Mouse (Mus musculus) lung, postnatal 36 days (tissue): ENCODE results near the gene Prr19.
A peak's percentile ranks its signal among the peaks of the same experiment; 100 is the strongest.
"Not testable (repeated sequence)": the region's sequence is repeated elsewhere in the genome, so short reads cannot be mapped to it uniquely, and the experiment has no call there.

ENCODE experiments used
- DNase-seq: peaks from one replicate; pipeline ENCODE4 v3.0.0; 2022; ENCODE audit warnings: mixed read lengths

Prr19 gene

GRCm38 (mm10) chr7:25301063-25301462, at the start of gene Prr19:
Gene Prr19, plus strand, starts transcription at chr7:25301411.
- DNase-seq = no peak

- DNase-seq = peak; percentile 23
Observed at GRCm38 (mm10) chr7:25251822-25252221, 49.4 kb upstream of the Prr19 start.

DNA sequence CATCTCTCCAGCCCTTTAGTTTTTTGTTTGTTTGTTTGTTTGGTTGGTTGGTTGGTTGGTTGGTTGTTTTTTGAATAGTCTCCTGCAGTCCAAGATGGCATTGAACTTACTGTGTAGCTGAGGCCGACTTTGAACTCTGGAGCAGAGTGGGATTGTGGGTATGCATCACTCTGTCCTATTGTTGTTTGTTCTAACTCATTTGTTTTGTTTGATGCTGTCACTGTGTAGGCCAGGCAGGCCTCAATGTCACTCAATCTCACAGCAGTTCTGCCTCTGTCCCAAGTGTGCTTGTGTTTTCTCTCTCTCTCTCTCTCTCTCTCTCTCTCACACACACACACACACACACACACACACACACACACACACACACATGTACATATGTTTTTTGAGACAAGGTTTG, 39.3 kb upstream of the Prr19 start:
- DNase-seq = no peak

DNA sequence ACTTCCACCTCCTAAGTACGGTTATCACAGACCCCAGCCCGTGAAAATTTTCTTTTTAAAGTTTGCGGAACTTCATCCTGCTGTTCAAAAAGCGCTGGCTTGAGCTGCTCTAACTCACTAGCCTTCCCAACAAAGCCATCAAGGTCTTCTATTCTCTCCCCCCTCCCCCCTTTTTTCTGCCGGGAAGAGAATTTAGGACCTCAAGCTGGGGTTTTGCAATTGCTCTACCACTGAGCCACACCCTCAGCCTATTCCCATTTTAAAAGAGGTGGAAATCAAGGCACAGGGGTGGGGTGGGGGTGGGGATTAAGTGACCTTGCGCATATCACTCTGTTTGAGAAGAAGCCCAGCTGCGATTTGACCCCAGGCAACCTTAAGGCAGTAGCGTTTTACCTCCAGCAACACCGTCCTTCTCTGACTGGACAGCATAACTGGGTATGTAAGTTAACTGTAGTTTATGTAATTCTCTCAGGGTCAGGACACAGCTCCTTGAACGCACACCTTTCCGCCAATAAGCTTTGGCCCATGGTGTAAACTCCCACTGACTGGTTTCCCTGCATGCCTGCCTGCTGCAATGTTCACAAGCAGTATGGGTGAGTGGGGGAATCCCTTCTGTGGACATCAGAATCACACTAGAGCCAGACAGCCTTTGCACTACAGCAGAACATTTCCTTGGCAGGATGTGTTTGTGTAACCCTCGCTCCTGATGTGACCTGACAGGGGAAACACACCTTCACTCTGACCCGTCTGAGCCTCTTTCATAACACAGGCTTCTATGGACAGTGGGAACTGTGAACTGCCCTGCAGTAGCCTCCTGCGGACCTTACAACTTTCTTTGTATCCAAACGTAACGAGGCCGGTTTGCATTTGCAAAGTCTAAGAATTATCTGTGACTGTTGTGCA, 37.0 kb upstream of the Prr19 start:
- no peak for DNase-seq

GRCm38 (mm10) chr7:25265743-25266142, 35.5 kb upstream of the Prr19 start:
- not testable (repeated sequence) for DNase-seq

GRCm38 (mm10) chr7:25266180-25266962, 34.8 kb upstream of the Prr19 start:
- DNase-seq = no peak

DNA sequence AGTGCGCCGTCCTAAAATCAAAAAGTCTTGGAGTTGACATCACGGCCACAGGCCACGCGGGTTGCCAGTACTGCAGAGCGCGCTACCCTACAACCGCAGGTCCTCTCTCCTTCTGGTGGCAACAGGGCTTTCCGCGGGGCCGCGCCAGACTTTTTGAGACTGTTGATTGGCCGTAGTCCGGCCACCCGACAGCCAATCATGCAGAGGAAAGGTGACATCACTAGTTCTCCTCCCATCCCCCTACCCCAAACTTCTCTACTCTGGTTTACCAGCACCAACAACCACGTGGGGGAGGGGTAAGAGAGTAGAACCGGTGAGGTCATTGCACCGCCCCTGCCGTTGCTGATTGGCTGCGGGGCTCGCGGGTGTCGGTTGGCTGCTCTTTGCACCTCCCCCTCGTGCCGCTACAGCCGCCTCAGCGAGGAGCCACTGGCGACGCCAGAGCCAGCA, 33.9 kb upstream of the Prr19 start, which contains the start of gene Cic:
Gene Cic, plus strand, starts transcription at position 404 of the 450 bp plus-strand sequence.
- DNase-seq = peak; percentile 100

- DNase-seq = peak; percentile 100
Observed at GRCm38 (mm10) chr7:25267751-25268463, 33.3 kb upstream of the Prr19 start.

GRCm38 (mm10) chr7:25268588-25268987, 32.6 kb upstream of the Prr19 start:
- DNase-seq = no peak

DNA sequence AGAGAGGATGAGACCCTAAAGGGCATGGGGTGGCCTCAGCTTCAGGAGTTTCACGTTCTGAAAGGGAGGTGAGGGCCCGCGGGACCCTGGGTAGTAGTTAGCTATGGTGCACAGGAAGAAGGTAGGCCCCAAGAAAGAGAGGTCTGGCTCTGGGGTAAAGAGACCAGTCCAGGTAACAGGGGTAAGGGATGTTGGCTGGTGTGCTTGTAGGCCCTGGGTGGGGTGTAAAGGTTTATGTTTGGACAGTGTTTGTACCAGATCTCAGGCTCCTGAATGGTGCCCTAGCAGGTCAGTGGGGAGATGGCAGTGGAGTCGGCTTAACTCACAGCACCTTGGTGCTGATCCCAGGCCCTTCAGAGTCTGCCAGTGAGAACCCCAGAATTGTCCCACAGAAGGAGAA, 32.2 kb upstream of the Prr19 start:
- DNase-seq = no peak

DNA sequence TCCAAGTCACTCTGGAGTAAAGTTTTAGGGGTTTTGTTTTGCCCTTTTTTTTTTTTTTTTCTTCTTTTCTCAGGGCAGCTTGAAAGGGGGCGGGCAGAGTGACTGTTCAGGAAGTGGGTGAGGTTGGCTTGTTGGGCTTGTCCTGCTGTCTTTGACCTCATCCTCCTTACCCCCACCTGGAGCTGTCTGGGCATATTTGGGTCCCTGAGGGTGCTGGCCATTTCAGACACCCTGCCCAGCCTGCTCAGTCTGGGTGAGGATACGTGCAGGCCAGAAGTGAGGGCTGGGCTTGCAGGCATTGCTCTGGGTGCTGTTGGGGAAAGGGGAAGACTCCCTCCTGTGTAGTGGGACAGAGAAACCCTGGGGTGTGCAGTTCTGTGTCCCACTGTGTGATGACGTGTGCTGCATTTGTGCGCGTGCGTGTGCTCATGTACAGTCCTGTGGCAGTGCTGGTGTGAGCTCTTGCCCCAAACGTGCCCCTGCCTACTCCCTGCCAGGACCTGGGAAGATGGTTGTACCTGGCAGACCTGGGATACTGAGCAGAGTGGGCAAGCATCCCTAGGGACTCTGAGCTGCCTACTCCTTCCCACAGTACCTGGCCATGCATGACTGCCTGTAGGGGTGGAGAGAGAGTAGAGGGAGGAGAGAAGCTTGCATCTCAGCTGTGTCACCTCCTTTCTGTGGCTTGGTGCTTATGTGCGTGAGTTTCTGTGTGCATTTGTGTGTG, 31.5 kb upstream of the Prr19 start:
- no peak for DNase-seq

- DNase-seq = no peak
Observed at GRCm38 (mm10) chr7:25270652-25271633, 30.3 kb upstream of the Prr19 start.

DNA sequence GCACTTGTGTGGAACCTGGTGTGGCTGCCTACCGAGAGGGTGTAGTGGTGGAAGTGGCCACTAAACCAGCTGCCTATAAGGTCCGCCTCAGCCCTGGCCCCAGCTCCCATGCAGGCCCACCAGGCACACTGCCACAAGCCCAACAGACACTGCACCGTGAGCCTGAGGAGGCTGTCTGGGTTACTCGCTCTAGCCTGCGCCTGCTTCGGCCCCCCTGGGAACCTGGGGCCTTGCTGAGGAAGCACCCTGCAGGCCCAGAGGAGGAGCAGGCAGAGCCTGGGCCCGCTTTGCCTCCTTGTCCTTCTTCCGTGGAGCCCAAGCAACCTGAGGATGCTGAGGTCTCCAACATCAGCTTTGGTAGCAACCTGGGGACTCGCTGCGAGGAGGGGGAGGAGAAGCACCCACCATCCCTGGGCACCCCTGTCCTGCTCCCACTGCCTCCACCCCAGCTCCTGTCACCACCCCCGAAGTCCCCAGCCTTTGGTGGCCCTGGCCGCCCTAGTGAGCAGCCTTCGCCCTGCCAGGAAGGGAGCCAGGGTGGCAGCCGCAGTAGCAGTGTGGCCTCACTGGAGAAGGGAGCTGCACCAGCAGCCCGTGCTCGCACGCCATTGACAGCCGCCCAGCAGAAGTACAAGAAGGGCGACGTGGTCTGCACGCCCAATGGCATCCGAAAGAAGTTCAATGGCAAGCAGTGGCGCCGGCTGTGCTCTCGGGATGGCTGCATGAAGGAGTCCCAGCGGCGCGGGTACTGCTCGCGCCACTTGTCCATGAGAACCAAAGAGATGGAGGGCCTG, 29.4 kb upstream of the Prr19 start:
- DNase-seq = no peak

DNA sequence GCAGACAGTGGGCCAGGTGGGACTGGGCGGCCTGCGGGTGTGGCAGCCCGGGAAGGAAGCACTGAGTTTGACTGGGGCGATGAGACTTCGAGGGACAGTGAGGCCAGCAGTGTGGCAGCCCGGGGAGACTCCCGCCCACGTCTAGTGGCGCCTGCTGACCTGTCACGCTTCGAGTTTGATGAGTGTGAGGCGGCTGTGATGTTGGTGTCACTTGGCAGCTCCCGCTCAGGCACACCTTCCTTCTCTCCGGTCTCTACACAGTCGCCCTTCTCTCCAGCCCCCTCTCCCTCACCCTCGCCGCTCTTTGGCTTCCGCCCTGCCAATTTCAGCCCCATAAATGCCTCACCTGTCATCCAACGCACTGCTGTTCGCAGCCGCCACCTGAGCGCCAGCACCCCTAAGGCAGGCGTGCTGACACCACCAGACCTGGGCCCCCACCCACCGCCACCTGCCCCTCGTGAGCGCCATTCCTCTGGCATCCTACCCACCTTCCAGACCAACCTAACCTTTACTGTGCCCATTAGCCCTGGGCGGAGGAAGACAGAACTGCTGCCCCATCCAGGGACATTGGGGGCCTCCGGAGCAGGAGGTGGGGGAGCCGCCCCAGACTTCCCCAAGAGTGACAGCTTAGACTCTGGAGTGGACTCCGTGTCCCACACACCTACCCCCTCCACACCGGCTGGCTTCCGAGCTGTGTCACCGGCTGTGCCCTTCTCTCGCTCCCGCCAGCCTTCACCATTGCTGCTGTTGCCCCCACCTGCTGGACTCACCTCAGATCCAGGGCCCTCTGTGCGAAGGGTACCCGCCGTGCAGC, 28.6 kb upstream of the Prr19 start:
- no peak for DNase-seq

- DNase-seq = no peak
Observed at GRCm38 (mm10) chr7:25273259-25274241, 27.7 kb upstream of the Prr19 start.

- DNase-seq = no peak
Observed at GRCm38 (mm10) chr7:25274571-25274970, 26.6 kb upstream of the Prr19 start.

DNA sequence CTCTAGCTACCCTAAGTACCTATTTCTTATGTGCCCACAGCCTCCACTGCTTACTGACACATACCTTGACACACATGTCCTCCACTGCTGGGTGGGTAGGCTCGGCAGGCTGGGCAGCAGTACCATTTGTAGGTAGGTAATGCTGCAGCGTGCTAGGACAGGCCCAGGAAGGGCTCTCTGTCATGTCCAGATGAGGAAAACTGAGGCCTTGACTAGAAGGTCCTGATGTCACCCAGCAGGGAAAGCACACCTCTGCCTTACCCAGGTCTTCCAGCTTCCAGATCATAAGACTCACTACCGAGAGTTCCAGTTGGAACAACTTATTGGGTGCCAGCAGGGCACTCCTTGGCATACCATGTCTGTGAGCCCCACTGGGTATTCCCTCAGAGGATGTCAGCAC, 26.2 kb upstream of the Prr19 start:
- no peak for DNase-seq
